Mouse (Mus musculus): ENCODE results near the gene Pilra.

DNA sequence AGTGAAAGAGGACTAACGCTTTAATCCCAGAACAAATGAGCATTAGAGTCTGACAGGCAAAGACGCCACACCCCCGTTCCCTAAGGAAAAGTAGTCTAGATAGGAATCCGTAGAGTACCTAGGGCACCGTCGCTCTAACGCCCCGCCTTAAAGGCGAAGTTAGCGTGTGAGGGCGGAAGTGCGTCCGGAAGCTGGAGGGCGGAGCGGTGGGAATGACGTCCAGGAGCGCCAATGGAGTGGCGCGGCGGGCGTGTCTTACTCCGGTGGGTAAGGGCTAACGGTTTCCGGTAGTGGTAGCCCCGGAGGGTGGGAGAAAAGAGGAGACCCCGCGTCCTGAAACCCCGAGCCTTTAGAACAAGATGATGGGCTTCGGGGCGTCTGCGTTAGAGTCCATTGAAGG lies 57.4 kb downstream of the Pilra start, which contains the start of gene Ppp1r35:
- TF ChIP-seq MYOD1 (IDR thresholded peaks at IDR 0.05; ENCODE audit: control insufficient read depth, insufficient read length, low read depth) (no peak), MYOG (IDR thresholded peaks at IDR 0.05; ENCODE audit: control insufficient read depth, extremely low read depth, insufficient read length) (no peak), CTCF (IDR thresholded peaks at IDR 0.05; ENCODE audit: control insufficient read depth, insufficient read depth, insufficient read length) (no peak), FOSL1 (IDR thresholded peaks at IDR 0.05; ENCODE audit: insufficient read depth, low read length, poor library complexity, severe bottlenecking) (no peak), MAX (IDR thresholded peaks at IDR 0.05) (no peak)
